Mouse (Mus musculus) midbrain, embryonic 12.5 days (tissue): Measurements from ENCODE around the gene Popdc3. TPM values are rescaled to one million over a fixed set of nuclear protein-coding genes. Genes with fewer than 3 reads are reported as not detected.

Source experiments
- ATAC-seq: fragments of 200-750 bp; cut with Nextera tagmentation; 2 replicates; pipeline ENCODE4 v1.8.0; 2017; ENCODE audit warnings: low read depth, moderate TSS enrichment, moderate library complexity; ENCODE audit not compliant: low FRiP score
- H3K27ac ChIP-seq: fragments of 300-500 bp; sonication (generic); replicated peaks from 2 replicates; pipeline ENCODE4 v1.5.1; 2016; ENCODE audit warnings: mild to moderate bottlenecking
- H3K27me3 ChIP-seq: fragments of 300-500 bp; sonication (generic); 2 replicates; pipeline ENCODE4 v1.6.1; 2016; ENCODE audit warnings: mild to moderate bottlenecking
- H3K36me3 ChIP-seq: fragments of 300-500 bp; sonication (generic); 2 replicates; pipeline ENCODE4 v1.6.1; 2016
- H3K4me1 ChIP-seq: fragments of 300-500 bp; sonication (generic); 2 replicates; pipeline ENCODE4 v1.6.1; 2016
- H3K4me2 ChIP-seq: fragments of 300-500 bp; sonication (generic); replicated peaks from 2 replicates; pipeline ENCODE4 v1.6.1; 2016; ENCODE audit warnings: mild to moderate bottlenecking, moderate library complexity
- H3K4me3 ChIP-seq: fragments of 300-500 bp; sonication (generic); 2 replicates; pipeline ENCODE4 v1.5.1; 2016; ENCODE audit warnings: mild to moderate bottlenecking
- H3K9ac ChIP-seq: fragments of 300-500 bp; sonication (generic); replicated peaks from 2 replicates; pipeline ENCODE4 v1.6.1; 2016; ENCODE audit warnings: mild to moderate bottlenecking, moderate library complexity
- H3K9me3 ChIP-seq: fragments of 300-500 bp; sonication (generic); 2 replicates; pipeline ENCODE4 v1.6.1; 2016; ENCODE audit warnings: mild to moderate bottlenecking
- WGBS: fragments of 180-500 bp; shearing (Covaris S2); methylation state at CpG from one replicate; pipeline ENCODE4 v1.1.7; 2016; 5-methylcytosine and 5-hydroxymethylcytosine counted together
- polyA plus RNA-seq: library from polyadenylated mRNA; unstranded; fragments of >200 nt; fragmentation: Nextera tagmentation; extraction: Ambion mirVana; gene quantifications from 2 replicates; pipeline ENCODE4 v1.2.1, GENCODE M21; 2016

The Popdc3 gene
- polyA plus RNA-seq, 1 experiment from 2014 or later, result not detected

- Histone ChIP-seq H3K9me3 (no peaks in the 10 kb centered on the region), H3K4me3 (no peak overlapping the region), H3K36me3 (no peaks in the 10 kb centered on the region), H3K4me1 (no peaks in the 10 kb centered on the region), H3K27me3 (no peaks in the 10 kb centered on the region), H3K4me2 (no peak overlapping the region), H3K27ac (no peak overlapping the region), H3K9ac (no peak overlapping the region)
- ATAC-seq, result no peak
Measured at GRCm38 (mm10) chr10:45210201-45210600, 32.3 kb downstream of the Popdc3 start.

- 89% methylated on average over 7 of the region's 7 CpGs for WGBS
Measured at GRCm38 (mm10) chr10:45216676-45217075, 38.8 kb downstream of the Popdc3 start.

DNA sequence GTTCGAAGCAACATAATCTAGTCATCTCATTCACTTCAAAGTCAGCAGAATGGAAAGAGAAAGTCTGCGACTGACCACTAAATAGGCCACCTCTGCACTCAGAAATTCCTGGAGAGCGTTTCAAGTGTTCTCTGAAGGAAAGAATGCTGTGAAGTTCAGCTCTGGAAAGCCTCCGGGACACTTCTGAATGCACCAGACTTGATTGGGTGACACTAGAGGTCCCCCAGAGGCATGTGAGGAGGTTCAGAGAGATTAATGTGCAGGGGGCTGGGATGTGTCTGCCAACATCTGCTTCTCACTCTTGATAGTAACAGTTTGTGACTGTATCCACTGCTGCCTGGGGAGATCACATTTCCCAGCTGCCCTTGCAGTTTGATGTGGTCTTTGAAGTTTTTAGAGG, 52.1 kb downstream of the Popdc3 start:
- H3K4me1 ChIP-seq, result peaks cover 6% of the 10 kb centered on the region; the same call in 1 of the 2 replicates
- H3K4me3 ChIP-seq, result no peak overlapping the region
- 27% methylated on average over 4 of the region's 4 CpGs for WGBS
- no peaks in the 10 kb centered on the region for H3K9me3 ChIP-seq
- H3K4me2 ChIP-seq, result no peak overlapping the region
- ATAC-seq, result no peak
- no peaks in the 10 kb centered on the region for H3K36me3 ChIP-seq
- H3K27ac ChIP-seq, result no peak overlapping the region
- no peaks in the 10 kb centered on the region for H3K27me3 ChIP-seq
- H3K9ac ChIP-seq, result no peak overlapping the region

More at GRCm38 (mm10) chr10:45216676-45217075, 38.8 kb downstream of the Popdc3 start:
- H3K4me1 ChIP-seq, result no peaks in the 10 kb centered on the region
- no peaks in the 10 kb centered on the region for H3K27me3 ChIP-seq
- no peak overlapping the region for H3K4me2 ChIP-seq
- H3K9me3 ChIP-seq, result no peaks in the 10 kb centered on the region
- H3K4me3 ChIP-seq, result no peak overlapping the region
- no peak overlapping the region for H3K9ac ChIP-seq
- ATAC-seq, result no peak
- no peak overlapping the region for H3K27ac ChIP-seq
- no peaks in the 10 kb centered on the region for H3K36me3 ChIP-seq

DNA sequence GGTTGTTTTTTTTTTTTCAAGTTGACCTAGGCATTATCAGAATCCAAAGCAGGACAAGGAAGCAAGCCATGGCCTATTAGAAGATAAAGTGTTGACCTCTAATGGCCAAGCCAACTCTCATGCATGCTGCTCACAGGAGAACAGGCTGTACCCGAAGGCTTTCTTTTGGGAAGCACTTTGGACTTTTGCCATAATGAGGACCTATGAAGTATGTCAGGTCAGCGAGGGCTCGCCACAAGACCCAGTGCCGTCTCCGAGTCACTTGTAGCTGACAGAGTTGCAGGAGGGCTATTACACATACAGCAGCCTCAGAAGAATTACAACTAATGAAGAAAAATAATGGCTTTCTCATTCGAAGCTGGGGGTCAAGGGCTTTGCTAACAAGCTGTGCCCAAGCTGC, 55.5 kb downstream of the Popdc3 start:
- Histone ChIP-seq H3K4me3 (no peak overlapping the region), H3K4me1 (peaks cover 6% of the 10 kb centered on the region; the same call in 1 of the 2 replicates), H3K36me3 (no peaks in the 10 kb centered on the region), H3K9ac (no peak overlapping the region), H3K27ac (no peak overlapping the region), H3K4me2 (no peak overlapping the region), H3K9me3 (no peaks in the 10 kb centered on the region), H3K27me3 (no peaks in the 10 kb centered on the region)
- no peak for ATAC-seq
- 82% methylated on average over 6 of the region's 6 CpGs for WGBS

- Histone ChIP-seq H3K4me3 (no peak overlapping the region), H3K36me3 (no peaks in the 10 kb centered on the region), H3K9me3 (no peaks in the 10 kb centered on the region), H3K27me3 (no peaks in the 10 kb centered on the region), H3K27ac (no peak overlapping the region), H3K4me2 (no peak overlapping the region), H3K9ac (no peak overlapping the region), H3K4me1 (no peaks in the 10 kb centered on the region)
- WGBS, result 50% methylated on average over 3 of the region's 3 CpGs
- ATAC-seq, result no peak
Measured at GRCm38 (mm10) chr10:45236304-45236703, 58.4 kb downstream of the Popdc3 start.

DNA sequence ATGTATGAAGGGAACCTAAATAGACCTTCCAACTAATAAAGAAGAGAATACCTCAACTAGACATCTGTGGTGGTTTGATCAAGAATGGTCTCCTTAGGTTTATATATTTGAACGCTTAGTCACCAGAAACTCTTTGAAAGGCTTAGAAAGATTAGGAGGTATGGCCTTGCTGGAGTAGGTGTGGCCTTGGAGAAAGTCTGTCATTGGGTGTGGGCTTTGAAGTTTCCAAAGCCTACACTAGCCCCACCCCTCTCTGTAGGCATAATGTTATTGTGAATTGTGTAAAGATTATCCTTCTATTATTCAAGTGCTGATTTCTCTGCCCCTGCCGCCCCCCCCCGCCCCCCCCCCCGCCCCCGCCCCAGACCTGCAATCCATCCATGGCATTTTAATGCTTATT, 59.6 kb downstream of the Popdc3 start:
- 60% methylated on average over 5 of the region's 5 CpGs for WGBS
- Histone ChIP-seq H3K9me3 (no peaks in the 10 kb centered on the region), H3K4me3 (no peak overlapping the region), H3K9ac (no peak overlapping the region), H3K27ac (no peak overlapping the region), H3K4me2 (no peak overlapping the region), H3K4me1 (no peaks in the 10 kb centered on the region), H3K27me3 (no peaks in the 10 kb centered on the region), H3K36me3 (no peaks in the 10 kb centered on the region)
- no peak for ATAC-seq

DNA sequence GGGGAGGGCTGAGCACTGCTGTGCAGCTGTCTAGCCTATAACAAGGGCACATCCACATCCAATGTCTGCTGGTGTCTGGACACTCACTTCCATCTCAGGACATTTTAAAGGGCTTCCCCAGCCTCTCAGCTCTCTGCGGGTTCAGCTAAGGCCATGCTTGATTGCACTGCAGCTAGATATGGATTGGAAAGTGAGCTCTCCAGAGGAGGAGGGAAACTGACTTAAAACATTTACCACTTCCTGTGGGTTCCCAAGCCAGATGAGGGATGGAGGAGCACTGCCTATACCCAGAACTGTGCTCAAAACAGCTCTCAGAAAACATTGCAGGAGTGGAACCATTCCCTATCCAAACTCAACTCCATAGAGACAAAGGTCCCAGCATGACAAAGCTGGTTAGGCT, 82.6 kb downstream of the Popdc3 start:
- Histone ChIP-seq H3K36me3 (no peaks in the 10 kb centered on the region), H3K4me1 (no peaks in the 10 kb centered on the region), H3K27ac (no peak overlapping the region), H3K9me3 (peaks cover 5% of the 10 kb centered on the region; the same call in 1 of the 2 replicates), H3K9ac (no peak overlapping the region), H3K27me3 (no peaks in the 10 kb centered on the region), H3K4me3 (no peak overlapping the region), H3K4me2 (no peak overlapping the region)
- ATAC-seq, result no peak
- WGBS, result 79% methylated on average over 1 of the region's 1 CpGs

- Histone ChIP-seq H3K4me3 (no peak overlapping the region), H3K9ac (no peak overlapping the region)
- WGBS, result 90% methylated on average over 3 of the region's 3 CpGs
Measured at GRCm38 (mm10) chr10:45262126-45262525, 84.2 kb downstream of the Popdc3 start.

DNA sequence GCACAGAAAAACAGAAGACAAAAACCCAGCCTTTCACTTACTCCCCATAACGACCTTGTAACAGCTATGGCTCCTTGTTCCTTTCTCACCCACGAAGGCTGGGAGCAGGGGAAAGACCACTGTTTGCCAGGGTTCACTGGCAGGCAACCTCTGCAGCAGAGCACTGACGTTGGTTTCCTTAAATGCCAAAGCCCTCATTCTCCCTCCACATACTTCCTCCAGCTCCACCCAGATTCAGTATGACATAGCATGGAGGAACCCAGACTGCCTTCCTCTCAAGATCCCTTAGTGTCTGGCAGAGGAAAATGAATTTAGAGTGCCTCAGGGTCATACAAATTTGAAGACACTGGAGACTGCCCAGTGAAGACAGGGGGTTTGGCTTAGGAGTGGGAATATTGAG, 98.6 kb downstream of the Popdc3 start:
- ATAC-seq, result no peak
- no peak overlapping the region for H3K4me3 ChIP-seq
- no peaks in the 10 kb centered on the region for H3K9me3 ChIP-seq
- no peaks in the 10 kb centered on the region for H3K36me3 ChIP-seq
- no peak overlapping the region for H3K9ac ChIP-seq
- no peak overlapping the region for H3K4me2 ChIP-seq
- no peaks in the 10 kb centered on the region for H3K4me1 ChIP-seq
- no peaks in the 10 kb centered on the region for H3K27me3 ChIP-seq
- no peak overlapping the region for H3K27ac ChIP-seq
- 54% methylated on average over 3 of the region's 3 CpGs for WGBS

More at GRCm38 (mm10) chr10:45262126-45262525, 84.2 kb downstream of the Popdc3 start:
- no peak overlapping the region for H3K27ac ChIP-seq
- H3K4me1 ChIP-seq, result no peaks in the 10 kb centered on the region
- no peak for ATAC-seq
- H3K9me3 ChIP-seq, result no peaks in the 10 kb centered on the region
- no peaks in the 10 kb centered on the region for H3K36me3 ChIP-seq
- no peak overlapping the region for H3K4me2 ChIP-seq
- H3K27me3 ChIP-seq, result no peaks in the 10 kb centered on the region

DNA sequence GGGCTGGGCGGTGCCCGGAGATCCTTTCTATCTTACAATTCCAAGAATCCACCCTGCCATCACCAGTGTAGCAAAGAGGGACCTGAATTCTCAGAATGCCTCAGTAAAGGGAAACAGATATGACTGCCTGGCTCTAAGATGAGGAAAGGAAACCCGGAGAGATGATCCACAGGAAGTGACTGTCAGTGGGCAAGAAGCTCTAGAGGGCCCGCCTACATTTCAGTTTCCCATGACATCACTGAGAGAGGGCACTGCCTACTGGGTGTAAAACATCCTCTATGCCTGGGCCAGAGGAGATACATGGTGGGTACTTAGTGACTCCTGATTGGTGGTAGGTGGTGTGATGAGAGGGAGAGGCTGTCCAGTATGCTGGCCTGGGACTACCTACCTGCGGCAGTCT, 99.1 kb downstream of the Popdc3 start:
- H3K9me3 ChIP-seq, result no peaks in the 10 kb centered on the region
- 91% methylated on average over 5 of the region's 5 CpGs for WGBS
- no peak overlapping the region for H3K27ac ChIP-seq
- H3K4me3 ChIP-seq, result no peak overlapping the region
- H3K4me2 ChIP-seq, result no peak overlapping the region
- H3K27me3 ChIP-seq, result no peaks in the 10 kb centered on the region
- ATAC-seq, result no peak
- H3K36me3 ChIP-seq, result no peaks in the 10 kb centered on the region
- no peaks in the 10 kb centered on the region for H3K4me1 ChIP-seq
- H3K9ac ChIP-seq, result no peak overlapping the region

DNA sequence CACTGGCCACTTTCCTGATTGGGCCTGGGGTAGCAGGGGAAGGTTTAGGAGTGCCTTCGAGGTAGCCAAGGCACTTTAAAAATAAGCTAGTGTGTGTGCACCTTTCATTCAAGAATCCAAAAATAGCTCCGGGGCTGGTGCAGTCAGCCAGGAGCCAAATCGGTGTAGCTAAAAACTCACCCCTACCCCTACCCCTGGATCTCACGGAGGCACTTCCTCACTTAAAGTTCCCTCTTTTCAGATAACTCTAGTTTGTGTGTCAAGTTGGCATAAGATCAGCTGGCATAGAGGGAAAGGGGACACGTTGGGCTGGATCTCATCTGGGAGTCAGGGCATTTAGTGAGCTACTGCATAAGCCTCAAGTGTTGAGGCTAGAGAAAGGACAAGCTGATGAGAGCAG, 107.8 kb downstream of the Popdc3 start:
- no peak overlapping the region for H3K27ac ChIP-seq
- no peak overlapping the region for H3K4me2 ChIP-seq
- H3K9me3 ChIP-seq, result no peaks in the 10 kb centered on the region
- ATAC-seq, result no peak
- WGBS, result 81% methylated on average over 5 of the region's 5 CpGs
- peaks cover 17% of the 10 kb centered on the region for H3K27me3 ChIP-seq
- H3K4me3 ChIP-seq, result no peak overlapping the region
- H3K9ac ChIP-seq, result no peak overlapping the region
- H3K36me3 ChIP-seq, result no peaks in the 10 kb centered on the region
- peaks cover 10% of the 10 kb centered on the region; the same call in 1 of the 2 replicates for H3K4me1 ChIP-seq

DNA sequence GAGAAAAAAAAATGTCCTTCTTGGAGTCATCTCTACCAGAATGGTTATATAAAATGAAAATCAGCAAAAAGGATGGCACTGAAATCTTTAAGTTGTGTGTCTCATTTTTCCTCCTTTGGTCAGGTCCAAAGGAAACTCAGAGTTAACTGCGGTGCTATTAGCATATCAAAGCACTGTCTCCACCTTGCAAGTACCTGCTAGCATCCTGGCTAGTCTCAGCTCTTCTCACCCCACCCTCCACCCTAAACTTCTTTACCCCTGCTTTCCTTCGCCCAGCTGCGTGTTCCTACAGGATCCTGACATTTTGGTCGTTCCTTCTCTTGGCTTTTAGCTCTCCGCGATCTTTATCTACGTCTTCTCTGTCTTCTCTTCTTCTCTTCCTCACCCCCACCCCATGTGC, 110.5 kb downstream of the Popdc3 start:
- no peak overlapping the region for H3K27ac ChIP-seq
- peaks cover 27% of the 10 kb centered on the region for H3K27me3 ChIP-seq
- no peak for ATAC-seq
- H3K9me3 ChIP-seq, result no peaks in the 10 kb centered on the region
- no peaks in the 10 kb centered on the region for H3K36me3 ChIP-seq
- no peak overlapping the region for H3K4me2 ChIP-seq
- no peak overlapping the region for H3K4me3 ChIP-seq
- no peak overlapping the region for H3K9ac ChIP-seq
- peaks cover 10% of the 10 kb centered on the region; the same call in 1 of the 2 replicates for H3K4me1 ChIP-seq
- WGBS, result 55% methylated on average over 7 of the region's 7 CpGs
